Mouse (Mus musculus) limb, embryonic 10.5 days (tissue): ENCODE results near the gene B4galnt4. TPM values are rescaled to one million over a fixed set of nuclear protein-coding genes. Genes with fewer than 3 reads are reported as not detected.
"Not testable (repeated sequence)": the region's sequence is repeated elsewhere in the genome, so short reads cannot be mapped to it uniquely, and the experiment has no call there.

Source experiments
- DNase-seq: peaks from one replicate; pipeline ENCODE4 v3.0.0-alpha.2; 2017; ENCODE audit warnings: low spot score
- H3K27ac ChIP-seq: fragments of 300-500 bp; sonication (generic); 2 replicates; pipeline ENCODE4 v1.5.1; 2016; ENCODE audit warnings: mild to moderate bottlenecking
- H3K27me3 ChIP-seq: fragments of 300-500 bp; sonication (generic); 2 replicates; pipeline ENCODE4 v1.6.1; 2016; ENCODE audit warnings: low read depth, mild to moderate bottlenecking; ENCODE audit not compliant: poor library complexity, severe bottlenecking
- H3K36me3 ChIP-seq: fragments of 300-500 bp; sonication (generic); 2 replicates; pipeline ENCODE4 v1.6.1; 2016; ENCODE audit warnings: mild to moderate bottlenecking, moderate library complexity
- H3K4me1 ChIP-seq: fragments of 300-500 bp; sonication (generic); 2 replicates; pipeline ENCODE4 v1.6.1; 2016
- H3K4me3 ChIP-seq: fragments of 300-500 bp; sonication (generic); 2 replicates; pipeline ENCODE4 v1.5.1; 2016; ENCODE audit warnings: mild to moderate bottlenecking, moderate library complexity
- H3K9me3 ChIP-seq: fragments of 300-500 bp; sonication (generic); replicated peaks from 2 replicates; pipeline ENCODE4 v1.6.1; 2016; ENCODE audit warnings: mild to moderate bottlenecking
- WGBS: fragments of 180-500 bp; shearing (Covaris S2); methylation state at CpG from one replicate; pipeline ENCODE4 v1.1.7; 2016; 5-methylcytosine and 5-hydroxymethylcytosine counted together
- polyA plus RNA-seq: library from polyadenylated mRNA; unstranded; fragments of >200 nt; fragmentation: Nextera tagmentation; extraction: Ambion mirVana; gene quantifications from 2 replicates; pipeline ENCODE4 v1.2.1, GENCODE M21; 2016

B4galnt4 gene
- polyA plus RNA-seq, 1 experiment from 2014 or later = 30.7 TPM

DNA sequence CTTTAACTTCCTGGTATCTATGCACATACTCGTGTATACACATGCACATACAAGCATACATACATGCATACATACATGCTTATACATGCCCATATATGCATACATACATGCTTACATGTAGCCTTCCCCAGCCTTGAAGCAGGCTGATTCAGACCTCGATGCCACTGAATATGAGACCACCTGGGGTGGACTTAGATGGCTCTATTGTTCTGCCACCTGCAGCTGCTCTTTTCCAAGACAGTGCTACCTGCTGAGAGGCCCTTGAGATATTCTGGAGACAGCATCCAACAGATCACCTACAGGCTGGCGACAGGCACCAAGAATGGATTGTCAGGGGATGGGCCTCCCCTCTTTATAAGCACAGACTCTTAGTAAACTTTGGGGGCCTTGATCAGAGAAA, 30.5 kb upstream of the B4galnt4 start:
- Histone ChIP-seq H3K27me3 (no peaks in the 10 kb centered on the region), H3K36me3 (no peaks in the 10 kb centered on the region), H3K27ac (no peak overlapping the region), H3K4me1 (peaks cover 10% of the 10 kb centered on the region), H3K9me3 (no peaks in the 10 kb centered on the region), H3K4me3 (no peak overlapping the region)
- DNase-seq = no peak
- 67% methylated on average over 3 of the region's 3 CpGs for WGBS

DNA sequence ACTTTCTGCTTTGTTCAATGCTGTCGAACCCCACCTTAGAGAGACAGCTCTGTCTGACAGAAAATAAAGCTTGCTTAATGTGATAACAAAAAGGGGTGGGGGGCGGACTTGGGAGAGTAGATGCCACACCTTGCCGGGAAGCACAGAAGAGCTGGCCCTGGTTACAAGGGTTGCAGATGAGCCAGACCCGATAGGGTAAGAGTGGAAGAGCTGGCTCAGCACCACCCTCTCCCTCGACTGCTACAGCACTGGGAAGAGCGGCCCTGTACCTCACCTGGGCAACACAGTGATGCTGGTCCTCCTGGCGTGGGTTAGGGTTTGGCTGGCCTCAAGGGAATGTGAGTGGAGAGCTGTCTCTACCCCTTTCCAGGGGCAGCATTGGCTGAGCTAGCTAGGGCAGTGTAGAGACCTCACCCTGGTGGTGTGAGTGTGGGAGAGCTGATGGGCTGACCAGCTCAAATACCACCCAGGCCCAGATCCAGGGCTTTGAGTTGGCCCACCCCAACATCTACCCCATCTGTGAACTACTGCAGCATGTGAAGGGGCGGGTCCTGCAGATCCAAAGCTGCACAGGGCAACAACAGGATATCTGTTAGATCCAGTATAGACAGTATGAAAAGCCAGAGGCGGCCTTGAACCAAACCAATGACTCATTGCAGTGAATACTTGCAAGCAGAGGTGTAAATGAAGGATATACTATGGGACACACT, 28.3 kb upstream of the B4galnt4 start:
- Histone ChIP-seq H3K27ac (no peak overlapping the region), H3K4me1 (peaks cover 9% of the 10 kb centered on the region), H3K36me3 (no peaks in the 10 kb centered on the region), H3K4me3 (no peak overlapping the region), H3K27me3 (no peaks in the 10 kb centered on the region), H3K9me3 (no peaks in the 10 kb centered on the region)
- WGBS = 82% methylated on average over 9 of the region's 9 CpGs
- DNase-seq = no peak

DNA sequence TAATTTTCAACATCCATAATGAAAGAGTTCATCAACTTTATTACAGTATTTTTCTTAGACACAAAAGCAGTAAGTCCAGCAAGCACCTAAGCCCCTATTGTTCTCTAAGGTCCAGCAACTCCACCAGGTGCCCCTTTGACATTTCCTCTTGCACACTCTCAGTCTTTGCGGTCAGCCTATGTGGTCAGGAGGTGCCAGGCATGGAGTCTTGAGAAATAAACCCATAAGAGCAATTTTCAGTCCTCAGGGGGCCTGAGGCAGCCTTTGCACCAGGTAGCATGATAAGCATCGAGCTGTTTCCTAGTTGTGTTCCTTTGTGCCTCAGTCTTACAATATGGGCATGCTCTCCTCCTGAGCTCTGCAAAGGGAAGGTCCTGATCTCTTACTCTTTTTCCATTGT, 24.3 kb upstream of the B4galnt4 start:
- H3K4me3 ChIP-seq, H3K9me3 ChIP-seq, DNase-seq, H3K27me3 ChIP-seq, H3K36me3 ChIP-seq, H3K27ac ChIP-seq: not testable (repeated sequence)
- WGBS = 84% methylated on average over 1 of the region's 2 CpGs
- peaks cover 16% of the 10 kb centered on the region for H3K4me1 ChIP-seq

DNA sequence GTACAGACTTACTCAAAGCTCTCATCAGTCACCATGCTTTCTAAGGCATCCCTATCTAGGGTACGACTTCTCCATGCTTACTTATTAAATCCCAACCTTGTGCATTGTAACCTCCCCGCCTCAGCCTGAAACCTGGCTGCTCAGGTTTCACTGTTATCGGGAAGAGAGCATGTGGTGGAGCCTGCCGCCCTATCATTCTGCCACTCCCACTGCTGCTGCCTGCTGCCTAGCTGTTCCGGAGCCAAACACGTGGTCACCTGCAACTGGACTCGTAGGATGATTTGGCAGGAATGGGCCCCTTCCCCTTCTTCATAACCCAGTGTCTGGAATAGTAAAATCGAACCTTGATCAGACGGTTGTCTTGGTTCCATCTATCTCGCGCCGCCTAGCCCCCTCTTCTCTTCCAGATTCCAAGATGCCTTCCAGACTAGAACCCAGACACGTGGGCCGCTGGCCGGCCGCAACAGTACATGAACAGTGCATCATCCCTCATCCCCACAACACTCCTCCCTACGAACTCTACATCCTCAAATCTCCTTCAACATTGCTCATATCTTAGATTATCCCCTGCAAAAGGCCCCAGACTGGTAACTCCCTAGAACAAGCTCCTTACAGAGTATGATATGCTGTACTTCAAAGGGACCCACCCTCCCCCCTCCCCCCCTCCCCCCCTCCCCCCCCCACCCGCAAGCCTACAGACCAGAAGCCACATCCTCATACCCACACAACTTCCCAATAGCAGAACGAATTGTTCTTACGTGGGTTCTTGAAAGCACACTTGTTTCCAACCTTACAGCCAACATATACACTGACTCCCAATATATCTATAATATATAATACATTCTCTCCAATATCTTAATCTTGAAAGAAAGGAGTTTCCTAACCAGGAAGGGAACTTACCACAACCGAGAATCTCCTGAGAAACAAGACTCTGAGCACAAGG, 22.5 kb upstream of the B4galnt4 start:
- H3K4me3 ChIP-seq = no peak overlapping the region
- no peak overlapping the region for H3K27ac ChIP-seq
- H3K36me3 ChIP-seq = no peaks in the 10 kb centered on the region
- whole genome bisulfite sequencing = 77% methylated on average over 20 of the region's 21 CpGs
- DNase-seq = no peak
- H3K27me3 ChIP-seq = no peaks in the 10 kb centered on the region
- no peaks in the 10 kb centered on the region for H3K9me3 ChIP-seq
- H3K4me1 ChIP-seq = peaks cover 21% of the 10 kb centered on the region

DNA sequence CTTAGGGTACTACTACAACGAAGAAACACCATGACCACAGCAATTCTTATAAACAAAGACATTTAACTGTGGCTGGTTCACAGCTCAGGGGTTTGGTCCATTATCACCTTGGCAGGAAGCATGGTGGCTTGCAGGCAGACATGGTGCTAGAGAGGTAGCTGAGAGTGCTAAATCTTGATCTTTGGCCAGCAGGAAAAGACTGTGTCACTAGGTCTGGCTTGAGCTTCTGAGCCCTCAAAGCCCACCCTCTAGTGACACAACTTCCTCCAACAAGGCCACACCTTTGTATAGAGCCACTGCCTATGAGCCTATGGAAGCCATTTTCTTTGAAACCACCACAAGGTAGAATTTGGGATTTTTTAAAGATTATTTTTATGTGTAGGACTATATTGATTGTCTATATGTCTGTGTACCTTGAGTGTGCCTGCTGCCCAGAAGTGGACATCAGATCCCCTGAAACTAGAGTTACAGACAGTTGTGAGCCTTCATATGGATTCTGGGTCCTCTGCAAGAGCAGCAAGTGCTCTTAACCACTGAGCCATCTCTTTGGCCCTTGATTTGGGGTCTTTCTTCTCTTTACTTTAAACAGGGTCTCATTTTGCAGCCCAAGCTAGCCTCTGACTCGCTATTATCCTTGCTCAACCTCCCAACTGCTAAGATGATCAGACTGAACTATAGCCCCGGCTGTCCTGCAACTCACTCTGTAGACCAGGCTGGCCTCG, 21.4 kb upstream of the B4galnt4 start:
- WGBS = 91% methylated on average over 4 of the region's 4 CpGs
- no peak for DNase-seq
- Histone ChIP-seq H3K9me3 (no peaks in the 10 kb centered on the region), H3K27me3 (no peaks in the 10 kb centered on the region), H3K36me3 (no peaks in the 10 kb centered on the region), H3K27ac (no peak overlapping the region), H3K4me3 (no peak overlapping the region), H3K4me1 (peaks cover 18% of the 10 kb centered on the region)

DNA sequence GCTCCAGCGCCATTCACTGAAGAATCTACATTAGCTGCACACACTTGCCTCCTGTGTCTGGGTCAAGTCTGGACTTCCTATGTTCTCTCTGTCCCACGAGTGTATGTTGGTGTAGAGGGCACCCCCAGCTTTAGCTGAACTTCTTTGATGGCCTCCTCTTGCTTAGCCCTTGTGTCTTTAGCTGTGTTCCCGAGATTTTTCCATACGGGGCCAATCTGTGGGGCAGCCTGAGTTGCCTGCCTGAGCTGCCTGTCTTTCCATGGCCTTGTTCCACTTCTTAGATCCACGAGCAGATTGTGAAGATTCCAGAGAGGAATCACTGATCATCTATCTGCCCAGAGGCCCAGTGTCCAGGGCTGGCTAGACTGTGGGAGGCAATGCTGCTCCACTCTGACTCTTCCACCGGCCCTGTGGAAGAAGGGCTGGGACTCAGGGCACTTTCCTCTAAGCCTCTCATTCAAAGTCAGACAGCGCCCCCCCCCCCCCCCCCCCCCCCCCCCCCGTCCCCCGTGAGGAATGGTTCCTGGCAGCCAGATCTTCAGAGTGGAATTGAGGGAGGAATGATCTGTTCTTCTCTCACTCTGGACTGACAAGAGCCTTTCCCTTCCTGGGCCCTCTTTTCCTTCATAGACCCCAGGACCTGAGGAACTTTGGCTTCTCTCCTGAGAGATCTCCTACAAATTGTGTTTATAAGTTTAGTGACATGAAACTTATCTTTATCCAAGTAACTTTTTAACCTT, 19.9 kb upstream of the B4galnt4 start:
- no peak for DNase-seq
- Histone ChIP-seq H3K4me3 (no peak overlapping the region), H3K9me3 (no peaks in the 10 kb centered on the region), H3K36me3 (no peaks in the 10 kb centered on the region), H3K27me3 (no peaks in the 10 kb centered on the region), H3K4me1 (peaks cover 18% of the 10 kb centered on the region), H3K27ac (peak overlapping the region; percentile 11; the same call in 1 of the 2 replicates)
- 50% methylated on average over 6 of the region's 9 CpGs for WGBS

DNA sequence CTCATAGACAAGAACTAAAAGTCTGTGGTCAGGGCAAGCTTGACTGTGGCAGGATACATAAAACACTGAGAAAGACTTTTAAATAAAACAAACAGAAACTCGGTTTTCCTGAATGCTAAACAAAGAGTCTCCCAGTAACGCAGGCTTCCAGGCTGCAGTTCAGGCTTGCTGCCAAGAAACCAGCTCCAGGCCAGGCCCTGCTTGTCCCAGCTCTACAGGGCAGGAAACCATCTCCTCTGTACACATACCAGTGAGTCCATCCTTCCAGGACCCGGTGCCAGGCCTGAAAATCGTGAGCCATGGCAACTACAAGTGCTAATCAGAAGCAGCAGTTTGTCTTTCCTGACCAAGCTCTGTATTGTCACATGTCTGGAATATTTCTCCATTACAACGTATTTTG, 19.2 kb upstream of the B4galnt4 start:
- H3K36me3 ChIP-seq = no peaks in the 10 kb centered on the region
- peak overlapping the region; percentile 11; the same call in 1 of the 2 replicates for H3K27ac ChIP-seq
- no peaks in the 10 kb centered on the region for H3K27me3 ChIP-seq
- peak; percentile 45 for DNase-seq
- H3K4me1 ChIP-seq = peaks cover 18% of the 10 kb centered on the region
- H3K9me3 ChIP-seq = no peaks in the 10 kb centered on the region
- 38% methylated on average over 5 of the region's 5 CpGs for WGBS
- H3K4me3 ChIP-seq = no peak overlapping the region

DNA sequence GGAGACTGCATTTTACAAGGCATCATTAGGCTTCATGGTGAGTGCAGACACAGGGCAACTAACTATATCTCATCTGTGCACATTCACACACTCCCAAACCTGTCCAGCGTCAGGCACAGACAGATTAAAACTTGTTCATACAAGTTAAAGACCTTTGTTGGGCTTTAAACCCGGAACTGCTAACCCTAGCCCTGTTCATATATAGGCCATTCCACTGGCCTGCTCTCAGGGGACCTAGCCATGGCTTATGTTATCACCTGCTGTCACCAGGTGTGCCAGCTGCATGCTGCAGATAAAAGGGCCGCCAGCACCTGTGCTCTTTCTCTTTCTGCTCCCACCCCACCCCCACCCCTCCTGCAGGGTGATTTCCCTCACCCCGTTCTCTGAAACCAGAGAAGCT, 18.4 kb upstream of the B4galnt4 start:
- H3K27me3 ChIP-seq = no peaks in the 10 kb centered on the region
- H3K9me3 ChIP-seq = no peaks in the 10 kb centered on the region
- no peak overlapping the region for H3K4me3 ChIP-seq
- WGBS = 44% methylated on average over 4 of the region's 4 CpGs
- DNase-seq = no peak
- H3K27ac ChIP-seq = no peak overlapping the region
- H3K4me1 ChIP-seq = peaks cover 26% of the 10 kb centered on the region
- no peaks in the 10 kb centered on the region for H3K36me3 ChIP-seq

DNA sequence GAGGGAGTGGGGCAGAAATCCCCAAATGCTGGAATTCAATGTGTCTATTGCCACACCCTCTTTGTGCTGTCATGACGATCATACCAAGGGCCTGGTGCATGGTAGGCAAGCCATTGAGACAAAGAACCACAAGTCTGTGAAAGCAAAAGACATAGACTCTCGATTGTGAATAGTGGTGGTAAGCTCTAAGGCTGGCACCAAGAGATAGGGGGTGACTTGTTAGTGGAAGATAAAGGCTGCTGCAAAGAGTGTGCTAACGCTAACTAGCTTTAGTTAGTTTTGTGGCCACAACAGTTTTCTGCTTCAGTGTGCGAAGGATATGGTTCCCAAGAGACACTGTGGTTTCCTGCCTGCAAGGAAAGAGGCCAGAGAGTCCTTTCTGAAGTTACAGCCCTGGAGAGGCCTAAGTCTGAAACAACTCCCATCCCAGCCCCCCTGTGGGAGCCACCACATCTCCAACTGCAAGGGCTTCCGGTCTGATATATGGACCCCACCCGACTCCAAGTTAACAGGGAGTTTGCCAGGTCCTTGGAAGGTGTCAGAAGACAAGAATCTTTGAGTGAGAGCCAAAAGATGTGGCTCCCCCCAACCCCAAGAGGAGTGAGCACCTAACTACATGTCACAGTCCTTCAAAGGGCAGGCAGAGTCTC, 13.8 kb upstream of the B4galnt4 start:
- no peaks in the 10 kb centered on the region for H3K9me3 ChIP-seq
- H3K36me3 ChIP-seq = no peaks in the 10 kb centered on the region
- no peaks in the 10 kb centered on the region for H3K27me3 ChIP-seq
- no peak for DNase-seq
- peak overlapping the region; percentile 57; the same call in 1 of the 2 replicates for H3K27ac ChIP-seq
- 77% methylated on average over 6 of the region's 6 CpGs for WGBS
- 0 out of 2 replicates have a peak overlapping the region, but pooled peaks have one; percentile 48 for H3K4me3 ChIP-seq
- H3K4me1 ChIP-seq = peaks cover 28% of the 10 kb centered on the region

DNA sequence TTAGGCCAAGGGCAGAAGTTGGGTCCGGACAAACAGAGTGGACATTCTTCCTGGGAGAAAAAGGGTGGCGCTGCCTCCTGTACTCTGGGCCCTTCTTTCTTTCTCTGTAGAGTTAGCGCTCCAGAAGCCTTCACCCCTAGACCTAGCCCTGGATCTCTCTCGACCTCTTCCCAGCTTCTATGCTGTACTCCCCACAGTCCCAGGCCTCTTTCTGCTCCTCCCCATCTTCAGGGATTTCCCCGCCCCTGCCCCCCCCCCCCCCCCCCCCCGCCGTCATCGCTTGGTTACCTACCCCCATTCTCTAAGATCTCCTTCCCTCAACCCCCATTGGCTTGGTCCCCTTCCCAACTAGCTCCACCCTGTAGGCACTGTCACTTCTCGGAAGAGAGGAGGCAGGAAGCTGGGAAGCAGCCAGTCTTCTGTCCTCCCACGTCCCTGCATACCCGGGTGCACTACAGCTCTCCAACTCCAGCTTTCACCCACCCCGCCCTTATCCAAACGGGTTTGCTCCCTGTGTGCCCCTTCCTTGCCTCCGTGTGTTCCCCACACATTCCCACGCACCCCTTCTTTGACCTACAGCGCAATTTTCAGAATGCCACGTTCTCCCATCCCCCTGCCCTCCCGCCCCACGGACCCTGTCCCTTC, 13.2 kb upstream of the B4galnt4 start:
- Histone ChIP-seq H3K27me3 (no peaks in the 10 kb centered on the region), H3K9me3 (no peaks in the 10 kb centered on the region), H3K4me1 (peaks cover 26% of the 10 kb centered on the region), H3K4me3 (peak overlapping the region; percentile 48), H3K36me3 (no peaks in the 10 kb centered on the region), H3K27ac (peak overlapping the region; percentile 57; the same call in 1 of the 2 replicates)
- 4% methylated on average over 16 of the region's 19 CpGs for WGBS
- no peak for DNase-seq
